Mouse (Mus musculus) cortical plate, adult 2 months (tissue): ENCODE measurements around the gene Mast4.

Experiments
- CTCF ChIP-seq: fragments of 200-500 bp; IDR thresholded peaks from 2 replicates; pipeline ENCODE4 v1.5.1; 2011; ENCODE audit warnings: mild to moderate bottlenecking, control low read depth, low read length; ENCODE audit not compliant: insufficient read depth; ENCODE audit errors: extremely low read depth
- POLR2A ChIP-seq: fragments of 200-500 bp; IDR thresholded peaks from 2 replicates; pipeline ENCODE4 v1.6.1; 2011; ENCODE audit warnings: mild to moderate bottlenecking, low read length, control low read depth; ENCODE audit not compliant: insufficient read depth; ENCODE audit errors: extremely low read depth

- TF ChIP-seq CTCF = no peak
- no peak for TF ChIP-seq POLR2A
These were observed 464.8 kb downstream of the Mast4 start for GRCm38 (mm10) chr13:102869541-102869940.
